Mouse (Mus musculus): Measurements from ENCODE around the gene Ier5l. TPM values are rescaled to one million over a fixed set of nuclear protein-coding genes. Genes with fewer than 3 reads are reported as not detected.
A peak's percentile ranks its signal among the peaks of the same experiment; 100 is the strongest.

Ier5l gene
- polyA plus RNA-seq, 1 experiment from 2014 or later = 2.1 TPM

GRCm38 (mm10) chr2:30441518-30442497, 32.2 kb downstream of the Ier5l start:
- peak; percentile 87 for DNase-seq (ENCODE audit: low spot score)
- Histone ChIP-seq H3K27ac (ENCODE audit: low read depth) (peak overlapping the region; percentile 100), H3K9ac (ENCODE audit: low read length) (peak overlapping the region; percentile 56), H3K9me3 (ENCODE audit: control insufficient read depth, low read length) (no peaks in the 10 kb centered on the region), H3K4me2 (ENCODE audit: low read length) (peak overlapping the region; percentile 75), H3K4me3 (ENCODE audit: low read depth, low read length) (peak overlapping the region; percentile 37), H3K36me3 (ENCODE audit: control insufficient read depth, insufficient read depth, low read length) (peaks cover 54% of the 10 kb centered on the region), H3K4me1 (replicated peaks; ENCODE audit: control insufficient read depth, insufficient read depth, low read length) (peaks cover 62% of the 10 kb centered on the region), H3K27me3 (replicated peaks; ENCODE audit: control insufficient read depth, insufficient read depth, low read length) (no peaks in the 10 kb centered on the region)
- WGBS = 3% methylated on average over 15 of the region's 15 CpGs
- ATAC-seq (replicated peaks; ENCODE audit: low FRiP score, low TSS enrichment, low read depth) = peak; percentile 54

- Histone ChIP-seq H3K4me3 (ENCODE audit: low read depth, low read length) (peak overlapping the region; percentile 16; the same call in 1 of the 2 replicates), H3K27me3 (replicated peaks; ENCODE audit: control insufficient read depth, insufficient read depth, low read length) (no peaks in the 10 kb centered on the region), H3K9me3 (ENCODE audit: control insufficient read depth, low read length) (no peaks in the 10 kb centered on the region), H3K9ac (ENCODE audit: low read length) (peak overlapping the region; percentile 29; the same call in 1 of the 2 replicates), H3K36me3 (ENCODE audit: control insufficient read depth, insufficient read depth, low read length) (peaks cover 45% of the 10 kb centered on the region), H3K4me1 (replicated peaks; ENCODE audit: control insufficient read depth, insufficient read depth, low read length) (peaks cover 60% of the 10 kb centered on the region), H3K27ac (ENCODE audit: low read depth) (peak overlapping the region; percentile 100), H3K4me2 (ENCODE audit: low read length) (peak overlapping the region; percentile 75)
- peak; percentile 56; the same call in 1 of the 2 replicates for ATAC-seq (replicated peaks; ENCODE audit: low FRiP score, low TSS enrichment, low read depth)
- 9% methylated on average over 12 of the region's 12 CpGs for WGBS
- DNase-seq (ENCODE audit: low spot score) = peak; percentile 83
These were observed 33.1 kb downstream of the Ier5l start for GRCm38 (mm10) chr2:30440701-30441517.

GRCm38 (mm10) chr2:30440211-30440700, 33.8 kb downstream of the Ier5l start:
- H3K4me2 ChIP-seq (ENCODE audit: low read length) = no peak overlapping the region; the same call in 1 of the 2 replicates
- no peaks in the 10 kb centered on the region for H3K27me3 ChIP-seq (replicated peaks; ENCODE audit: control insufficient read depth, insufficient read depth, low read length)
- H3K4me3 ChIP-seq (ENCODE audit: low read depth, low read length) = no peak overlapping the region
- DNase-seq (ENCODE audit: low spot score) (no peak), ATAC-seq (replicated peaks; ENCODE audit: low FRiP score, low TSS enrichment, low read depth) (no peak)
- H3K9ac ChIP-seq (ENCODE audit: low read length) = 0 out of 2 replicates have a peak overlapping the region, but pooled peaks have one; percentile 29
- H3K4me1 ChIP-seq (replicated peaks; ENCODE audit: control insufficient read depth, insufficient read depth, low read length) = peaks cover 54% of the 10 kb centered on the region
- H3K27ac ChIP-seq (ENCODE audit: low read depth) = peak overlapping the region; percentile 100
- 30% methylated on average over 3 of the region's 3 CpGs for WGBS
- H3K36me3 ChIP-seq (ENCODE audit: control insufficient read depth, insufficient read depth, low read length) = peaks cover 44% of the 10 kb centered on the region
- H3K9me3 ChIP-seq (ENCODE audit: control insufficient read depth, low read length) = no peaks in the 10 kb centered on the region

GRCm38 (mm10) chr2:30439631-30440030, 34.4 kb downstream of the Ier5l start:
- Histone ChIP-seq H3K4me1 (replicated peaks; ENCODE audit: control insufficient read depth, insufficient read depth, low read length) (peaks cover 48% of the 10 kb centered on the region), H3K9me3 (ENCODE audit: control insufficient read depth, low read length) (no peaks in the 10 kb centered on the region), H3K36me3 (ENCODE audit: control insufficient read depth, insufficient read depth, low read length) (peaks cover 49% of the 10 kb centered on the region), H3K27ac (ENCODE audit: low read depth) (peak overlapping the region; percentile 100), H3K4me3 (ENCODE audit: low read depth, low read length) (no peak overlapping the region), H3K4me2 (ENCODE audit: low read length) (no peak overlapping the region), H3K27me3 (replicated peaks; ENCODE audit: control insufficient read depth, insufficient read depth, low read length) (no peaks in the 10 kb centered on the region), H3K9ac (ENCODE audit: low read length) (no peak overlapping the region)
- WGBS = 94% methylated on average over 6 of the region's 6 CpGs
- no peak for DNase-seq (ENCODE audit: low spot score)
- ATAC-seq (replicated peaks; ENCODE audit: low FRiP score, low TSS enrichment, low read depth) = no peak

GRCm38 (mm10) chr2:30437791-30438190, 36.2 kb downstream of the Ier5l start:
- Histone ChIP-seq H3K4me3 (ENCODE audit: low read depth, low read length) (no peak overlapping the region), H3K27ac (ENCODE audit: low read depth) (no peak overlapping the region), H3K27me3 (replicated peaks; ENCODE audit: control insufficient read depth, insufficient read depth, low read length) (no peaks in the 10 kb centered on the region), H3K36me3 (ENCODE audit: control insufficient read depth, insufficient read depth, low read length) (peaks cover 55% of the 10 kb centered on the region), H3K4me2 (ENCODE audit: low read length) (no peak overlapping the region), H3K9ac (ENCODE audit: low read length) (no peak overlapping the region), H3K4me1 (replicated peaks; ENCODE audit: control insufficient read depth, insufficient read depth, low read length) (peaks cover 30% of the 10 kb centered on the region), H3K9me3 (ENCODE audit: control insufficient read depth, low read length) (no peaks in the 10 kb centered on the region)
- ATAC-seq (replicated peaks; ENCODE audit: low FRiP score, low TSS enrichment, low read depth) (no peak), DNase-seq (ENCODE audit: low spot score) (no peak)
- 93% methylated on average over 4 of the region's 4 CpGs for WGBS

GRCm38 (mm10) chr2:30436809-30437208, 37.2 kb downstream of the Ier5l start:
- Histone ChIP-seq H3K4me2 (ENCODE audit: low read length) (no peak overlapping the region), H3K9ac (ENCODE audit: low read length) (no peak overlapping the region), H3K36me3 (ENCODE audit: control insufficient read depth, insufficient read depth, low read length) (peaks cover 65% of the 10 kb centered on the region), H3K9me3 (ENCODE audit: control insufficient read depth, low read length) (no peaks in the 10 kb centered on the region), H3K27me3 (replicated peaks; ENCODE audit: control insufficient read depth, insufficient read depth, low read length) (no peaks in the 10 kb centered on the region), H3K4me3 (ENCODE audit: low read depth, low read length) (no peak overlapping the region), H3K4me1 (replicated peaks; ENCODE audit: control insufficient read depth, insufficient read depth, low read length) (peaks cover 20% of the 10 kb centered on the region), H3K27ac (ENCODE audit: low read depth) (no peak overlapping the region)
- DNase-seq (ENCODE audit: low spot score) = no peak
- 73% methylated on average over 4 of the region's 4 CpGs for WGBS
- no peak for ATAC-seq (replicated peaks; ENCODE audit: low FRiP score, low TSS enrichment, low read depth)

- Histone ChIP-seq H3K9me3 (ENCODE audit: control insufficient read depth, low read length) (no peaks in the 10 kb centered on the region), H3K4me3 (ENCODE audit: low read depth, low read length) (no peak overlapping the region), H3K4me1 (replicated peaks; ENCODE audit: control insufficient read depth, insufficient read depth, low read length) (peaks cover 14% of the 10 kb centered on the region), H3K4me2 (ENCODE audit: low read length) (no peak overlapping the region), H3K9ac (ENCODE audit: low read length) (no peak overlapping the region), H3K27me3 (replicated peaks; ENCODE audit: control insufficient read depth, insufficient read depth, low read length) (no peaks in the 10 kb centered on the region), H3K27ac (ENCODE audit: low read depth) (no peak overlapping the region), H3K36me3 (ENCODE audit: control insufficient read depth, insufficient read depth, low read length) (peaks cover 71% of the 10 kb centered on the region)
- ATAC-seq (replicated peaks; ENCODE audit: low FRiP score, low TSS enrichment, low read depth) (no peak), DNase-seq (ENCODE audit: low spot score) (no peak)
- WGBS = 80% methylated on average over 5 of the region's 5 CpGs
These were observed 37.9 kb downstream of the Ier5l start for GRCm38 (mm10) chr2:30436156-30436545.
